Mouse (Mus musculus): Measurements from ENCODE around the gene Alox5ap. TPM values are rescaled to one million over a fixed set of nuclear protein-coding genes. Genes with fewer than 3 reads are reported as not detected.

Gene Alox5ap
- polyA plus RNA-seq, 1 experiment from 2014 or later, result 11.4 TPM

GRCm38 (mm10) chr5:149320534-149321482 is 56.2 kb downstream of the Alox5ap start:
- H3K9me3 ChIP-seq (ENCODE audit: control insufficient read depth, low read length), result no peaks in the 10 kb centered on the region
- H3K4me2 ChIP-seq (ENCODE audit: low read depth, low read length), result peak overlapping the region; percentile 39
- peak overlapping the region; percentile 52 for H3K9ac ChIP-seq (ENCODE audit: low read depth, low read length)
- no peaks in the 10 kb centered on the region for H3K27me3 ChIP-seq (replicated peaks; ENCODE audit: control insufficient read depth, insufficient read depth, low read length)
- 6% methylated on average over 15 of the region's 15 CpGs for WGBS
- ATAC-seq, result peak; percentile 83
- H3K36me3 ChIP-seq (ENCODE audit: control insufficient read depth, insufficient read depth, low read length), result no peaks in the 10 kb centered on the region
- H3K27ac ChIP-seq (ENCODE audit: low read length), result peak overlapping the region; percentile 90
- H3K4me3 ChIP-seq (ENCODE audit: low read length), result no peak overlapping the region
- peaks cover 31% of the 10 kb centered on the region for H3K4me1 ChIP-seq (ENCODE audit: control insufficient read depth, insufficient read depth, low read length)

DNA sequence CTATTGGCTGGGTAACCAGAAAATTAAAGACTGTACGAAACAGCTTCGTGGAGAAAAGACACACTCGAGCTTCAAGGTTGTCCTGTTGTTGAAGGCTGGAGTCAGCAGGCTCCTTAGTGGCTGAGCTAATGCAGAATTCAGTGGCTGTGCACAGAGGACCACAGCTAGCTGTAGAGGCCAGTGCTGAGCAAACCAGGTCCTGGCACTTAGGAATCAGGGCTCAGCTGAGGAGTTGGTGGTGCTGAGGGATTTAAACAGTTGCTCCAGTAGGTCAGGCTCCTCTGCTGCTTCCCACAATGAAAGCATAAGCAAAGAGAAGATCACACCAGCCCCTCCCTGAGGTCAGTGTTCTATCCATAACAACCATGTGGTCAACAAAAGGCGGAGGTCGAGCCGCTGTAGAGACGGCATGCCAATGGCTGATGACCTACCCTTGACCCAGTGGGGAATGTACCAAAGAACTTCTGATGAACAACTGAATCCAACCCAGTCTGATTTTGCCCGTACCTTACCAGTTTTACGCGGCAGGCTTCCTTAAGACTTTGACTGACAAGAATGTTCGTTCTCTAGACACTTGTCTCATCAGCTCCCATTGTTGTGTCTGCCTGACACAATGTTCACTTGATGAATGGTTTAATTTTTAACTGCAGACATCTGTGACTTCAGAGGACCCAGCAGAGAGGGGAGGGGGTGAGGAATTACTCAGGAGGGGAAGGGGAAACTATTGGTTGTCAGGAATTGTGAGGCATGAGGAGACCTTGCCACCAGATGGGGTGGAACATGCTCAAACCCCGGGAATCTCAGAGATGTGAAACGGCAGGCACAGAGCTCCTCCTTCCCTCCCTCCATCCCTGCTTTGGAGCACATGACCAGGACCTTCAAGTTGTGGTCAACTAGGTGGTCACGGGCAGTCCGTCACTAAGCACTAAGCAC is 57.6 kb downstream of the Alox5ap start:
- Histone ChIP-seq H3K27me3 (replicated peaks; ENCODE audit: control insufficient read depth, insufficient read depth, low read length) (no peaks in the 10 kb centered on the region), H3K9ac (ENCODE audit: low read depth, low read length) (0 out of 2 replicates have a peak overlapping the region, but pooled peaks have one; percentile 8), H3K4me1 (ENCODE audit: control insufficient read depth, insufficient read depth, low read length) (peaks cover 31% of the 10 kb centered on the region), H3K4me3 (ENCODE audit: low read length) (no peak overlapping the region), H3K36me3 (ENCODE audit: control insufficient read depth, insufficient read depth, low read length) (no peaks in the 10 kb centered on the region), H3K4me2 (ENCODE audit: low read depth, low read length) (0 out of 2 replicates have a peak overlapping the region, but pooled peaks have one; percentile 2), H3K27ac (ENCODE audit: low read length) (peak overlapping the region; percentile 25), H3K9me3 (ENCODE audit: control insufficient read depth, low read length) (no peaks in the 10 kb centered on the region)
- ATAC-seq, result no peak
- whole genome bisulfite sequencing, result 26% methylated on average over 15 of the region's 15 CpGs

DNA sequence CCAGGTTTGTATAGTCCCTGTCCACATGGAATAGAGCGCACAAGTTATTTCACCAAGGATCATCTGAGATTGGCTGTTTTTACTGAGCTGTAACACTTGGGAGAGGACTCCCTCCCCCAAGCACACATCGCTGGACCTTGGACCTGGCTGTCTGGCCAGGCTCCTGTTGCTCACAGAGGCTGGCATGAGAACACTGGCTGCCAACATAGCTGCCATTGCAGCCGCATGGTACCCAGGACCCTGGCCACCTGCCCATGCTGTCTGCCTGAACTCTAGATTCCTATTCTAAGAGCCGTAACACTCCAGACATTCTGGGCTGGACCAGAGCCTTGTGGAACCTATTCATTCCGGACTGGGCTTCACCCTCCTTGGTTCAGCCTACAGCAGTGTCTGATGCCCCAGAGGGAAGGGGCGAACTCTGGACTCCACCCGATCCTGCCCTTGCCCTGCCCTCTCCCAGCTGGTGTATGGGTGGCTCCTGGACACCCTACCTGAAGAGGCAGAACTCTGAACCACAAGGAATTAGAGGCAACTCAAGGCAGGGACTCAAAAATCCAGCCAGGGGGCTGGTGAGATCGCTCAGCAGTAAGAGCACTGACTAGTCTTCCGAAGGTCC is 58.5 kb downstream of the Alox5ap start:
- H3K4me2 ChIP-seq (ENCODE audit: low read depth, low read length), result 0 out of 2 replicates have a peak overlapping the region, but pooled peaks have one; percentile 25
- peak overlapping the region; percentile 8; the same call in 1 of the 2 replicates for H3K9ac ChIP-seq (ENCODE audit: low read depth, low read length)
- peaks cover 31% of the 10 kb centered on the region for H3K4me1 ChIP-seq (ENCODE audit: control insufficient read depth, insufficient read depth, low read length)
- no peaks in the 10 kb centered on the region for H3K27me3 ChIP-seq (replicated peaks; ENCODE audit: control insufficient read depth, insufficient read depth, low read length)
- H3K36me3 ChIP-seq (ENCODE audit: control insufficient read depth, insufficient read depth, low read length), result no peaks in the 10 kb centered on the region
- no peaks in the 10 kb centered on the region for H3K9me3 ChIP-seq (ENCODE audit: control insufficient read depth, low read length)
- H3K27ac ChIP-seq (ENCODE audit: low read length), result no peak overlapping the region; the same call in 1 of the 2 replicates
- peak; percentile 59 for ATAC-seq
- no peak overlapping the region for H3K4me3 ChIP-seq (ENCODE audit: low read length)
- WGBS, result 73% methylated on average over 9 of the region's 9 CpGs

DNA sequence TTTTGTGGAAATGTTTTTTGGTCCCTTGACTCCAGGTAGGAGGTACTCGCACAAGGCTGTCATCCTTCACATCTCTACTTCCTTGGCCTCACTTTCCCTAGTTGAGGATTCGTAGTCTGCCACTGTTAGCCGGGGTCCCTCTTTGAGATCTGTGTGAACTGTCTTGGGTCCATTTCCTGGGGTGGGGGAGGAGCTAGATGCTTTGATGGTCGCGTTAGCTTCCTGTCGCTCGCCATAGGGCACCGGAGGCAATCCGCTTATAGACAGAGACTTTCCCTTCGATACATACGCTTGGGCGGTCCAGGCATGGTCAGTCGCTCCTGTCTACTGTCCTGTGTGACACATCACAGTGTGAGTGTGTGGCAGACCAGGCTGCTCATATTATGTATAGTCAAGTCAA is 60.2 kb downstream of the Alox5ap start:
- Histone ChIP-seq H3K27me3 (replicated peaks; ENCODE audit: control insufficient read depth, insufficient read depth, low read length) (no peaks in the 10 kb centered on the region), H3K4me2 (ENCODE audit: low read depth, low read length) (no peak overlapping the region), H3K4me1 (ENCODE audit: control insufficient read depth, insufficient read depth, low read length) (peaks cover 32% of the 10 kb centered on the region), H3K9ac (ENCODE audit: low read depth, low read length) (no peak overlapping the region), H3K9me3 (ENCODE audit: control insufficient read depth, low read length) (no peaks in the 10 kb centered on the region), H3K4me3 (ENCODE audit: low read length) (no peak overlapping the region), H3K36me3 (ENCODE audit: control insufficient read depth, insufficient read depth, low read length) (no peaks in the 10 kb centered on the region), H3K27ac (ENCODE audit: low read length) (no peak overlapping the region)
- no peak for ATAC-seq
- 82% methylated on average over 13 of the region's 13 CpGs for WGBS

DNA sequence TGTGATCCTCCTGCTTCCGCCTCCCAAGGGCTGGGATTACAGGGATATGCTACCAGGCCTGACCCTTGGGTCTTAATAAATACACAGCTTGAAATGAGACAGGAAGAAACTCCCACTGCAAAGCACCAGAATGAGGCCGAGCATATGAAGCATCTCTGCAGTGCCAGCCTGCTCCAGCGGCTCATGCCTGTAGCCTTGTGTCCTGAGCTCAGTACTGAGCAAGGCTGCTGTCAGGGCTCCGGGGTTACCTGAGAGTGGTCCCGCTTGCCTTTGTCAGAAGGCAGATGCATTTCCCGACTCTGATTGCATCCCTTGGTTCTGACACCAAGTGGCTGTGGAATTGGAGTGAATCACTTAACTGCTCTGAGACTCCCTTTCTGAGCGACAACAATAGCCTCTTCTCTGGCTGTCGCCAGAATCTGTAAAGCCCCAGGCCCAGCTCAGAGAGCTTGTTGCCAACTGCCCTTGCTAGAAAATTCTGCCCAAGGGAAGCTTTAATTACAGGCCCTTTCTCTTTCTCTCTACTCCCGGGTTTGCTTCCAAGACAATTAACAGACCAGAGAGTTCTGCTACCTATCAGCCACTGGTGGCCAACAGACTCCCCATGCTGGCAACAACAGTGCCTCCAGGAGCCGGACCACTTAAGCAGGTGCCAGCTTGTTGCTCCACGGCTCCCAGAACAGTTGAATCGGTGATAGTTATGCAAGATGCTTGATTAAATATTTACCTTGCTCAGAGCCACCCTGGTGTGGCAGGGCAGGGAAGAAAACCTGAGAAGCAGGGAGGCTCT is 64.7 kb downstream of the Alox5ap start:
- no peak overlapping the region for H3K4me3 ChIP-seq (ENCODE audit: low read length)
- H3K4me1 ChIP-seq (ENCODE audit: control insufficient read depth, insufficient read depth, low read length), result peaks cover 15% of the 10 kb centered on the region
- H3K27me3 ChIP-seq (replicated peaks; ENCODE audit: control insufficient read depth, insufficient read depth, low read length), result no peaks in the 10 kb centered on the region
- no peak overlapping the region for H3K27ac ChIP-seq (ENCODE audit: low read length)
- H3K36me3 ChIP-seq (ENCODE audit: control insufficient read depth, insufficient read depth, low read length), result no peaks in the 10 kb centered on the region
- 39% methylated on average over 12 of the region's 12 CpGs for WGBS
- H3K9me3 ChIP-seq (ENCODE audit: control insufficient read depth, low read length), result no peaks in the 10 kb centered on the region
- no peak overlapping the region for H3K4me2 ChIP-seq (ENCODE audit: low read depth, low read length)
- no peak overlapping the region for H3K9ac ChIP-seq (ENCODE audit: low read depth, low read length)
- peak; percentile 53 for ATAC-seq

DNA sequence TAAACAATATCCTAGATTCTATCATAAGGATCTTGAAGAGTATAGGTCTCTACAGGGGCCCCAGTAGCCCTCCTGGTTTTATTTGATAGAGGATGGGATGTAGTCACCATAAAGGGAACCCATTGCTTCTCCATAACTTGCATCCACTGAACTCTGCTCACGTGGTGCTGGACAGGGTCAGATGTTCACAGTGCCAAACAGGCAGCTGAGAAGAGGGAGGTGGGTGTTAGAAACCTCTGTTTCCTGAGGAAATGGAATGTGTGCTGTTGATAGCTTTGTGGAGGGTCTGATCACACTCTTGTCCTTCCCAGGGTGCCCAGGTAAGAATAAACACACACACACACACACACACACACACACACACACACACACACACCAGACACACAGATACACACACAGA is 66.0 kb downstream of the Alox5ap start:
- no peaks in the 10 kb centered on the region for H3K36me3 ChIP-seq (ENCODE audit: control insufficient read depth, insufficient read depth, low read length)
- 37% methylated on average over 1 of the region's 1 CpGs for WGBS
- H3K27ac ChIP-seq (ENCODE audit: low read length), result no peak overlapping the region
- no peaks in the 10 kb centered on the region for H3K9me3 ChIP-seq (ENCODE audit: control insufficient read depth, low read length)
- H3K4me1 ChIP-seq (ENCODE audit: control insufficient read depth, insufficient read depth, low read length), result peaks cover 15% of the 10 kb centered on the region
- no peak for ATAC-seq
- no peak overlapping the region for H3K4me2 ChIP-seq (ENCODE audit: low read depth, low read length)
- no peak overlapping the region for H3K4me3 ChIP-seq (ENCODE audit: low read length)
- H3K9ac ChIP-seq (ENCODE audit: low read depth, low read length), result no peak overlapping the region
- H3K27me3 ChIP-seq (replicated peaks; ENCODE audit: control insufficient read depth, insufficient read depth, low read length), result no peaks in the 10 kb centered on the region

- peak overlapping the region; percentile 20; the same call in 1 of the 2 replicates for H3K9ac ChIP-seq (ENCODE audit: low read depth, low read length)
- H3K4me1 ChIP-seq (ENCODE audit: control insufficient read depth, insufficient read depth, low read length), result peaks cover 15% of the 10 kb centered on the region
- no peak overlapping the region for H3K4me3 ChIP-seq (ENCODE audit: low read length)
- no peak; the same call in 1 of the 2 replicates for ATAC-seq
- H3K9me3 ChIP-seq (ENCODE audit: control insufficient read depth, low read length), result no peaks in the 10 kb centered on the region
- no peak overlapping the region for H3K4me2 ChIP-seq (ENCODE audit: low read depth, low read length)
- no peaks in the 10 kb centered on the region for H3K27me3 ChIP-seq (replicated peaks; ENCODE audit: control insufficient read depth, insufficient read depth, low read length)
- H3K27ac ChIP-seq (ENCODE audit: low read length), result 0 out of 2 replicates have a peak overlapping the region, but pooled peaks have one; percentile 2
- no peaks in the 10 kb centered on the region for H3K36me3 ChIP-seq (ENCODE audit: control insufficient read depth, insufficient read depth, low read length)
- whole genome bisulfite sequencing, result 37% methylated on average over 10 of the region's 10 CpGs
These were observed 67.0 kb downstream of the Alox5ap start for GRCm38 (mm10) chr5:149331407-149332143.

GRCm38 (mm10) chr5:149332787-149333186 is 68.2 kb downstream of the Alox5ap start:
- peak; percentile 29; the same call in 1 of the 2 replicates for ATAC-seq
- H3K27ac ChIP-seq (ENCODE audit: low read length), result no peak overlapping the region
- WGBS, result 68% methylated on average over 4 of the region's 4 CpGs

More at GRCm38 (mm10) chr5:149332787-149333186, 68.2 kb downstream of the Alox5ap start:
- Histone ChIP-seq H3K9ac (ENCODE audit: low read depth, low read length) (no peak overlapping the region), H3K27me3 (replicated peaks; ENCODE audit: control insufficient read depth, insufficient read depth, low read length) (no peaks in the 10 kb centered on the region), H3K4me2 (ENCODE audit: low read depth, low read length) (no peak overlapping the region), H3K4me1 (ENCODE audit: control insufficient read depth, insufficient read depth, low read length) (peaks cover 15% of the 10 kb centered on the region), H3K9me3 (ENCODE audit: control insufficient read depth, low read length) (no peaks in the 10 kb centered on the region), H3K36me3 (ENCODE audit: control insufficient read depth, insufficient read depth, low read length) (no peaks in the 10 kb centered on the region), H3K4me3 (ENCODE audit: low read length) (no peak overlapping the region)
